Mouse (Mus musculus) forebrain, embryonic 14.5 days (tissue): ENCODE results near the gene Fam117a. TPM values are rescaled to one million over a fixed set of nuclear protein-coding genes. Genes with fewer than 3 reads are reported as not detected.

Experiments used
- ATAC-seq: fragments of 200-750 bp; cut with Nextera tagmentation; 2 replicates; pipeline ENCODE4 v1.8.0; 2017; ENCODE audit warnings: mild to moderate bottlenecking, moderate library complexity
- DNase-seq: peaks from one replicate; pipeline ENCODE4 v3.0.0-alpha.2; 2015; ENCODE audit warnings: low spot score
- H3K27ac ChIP-seq: fragments of 300-500 bp; sonication (generic); 2 replicates; pipeline ENCODE4 v1.5.1; 2014; ENCODE audit warnings: low read depth, mild to moderate bottlenecking, control low read depth, low read length, moderate library complexity
- H3K27me3 ChIP-seq: fragments of 300-500 bp; sonication (generic); replicated peaks from 2 replicates; pipeline ENCODE4 v1.6.1; 2014; ENCODE audit warnings: low read length, control low read depth, mixed read lengths; ENCODE audit not compliant: control insufficient read depth, insufficient read depth
- H3K36me3 ChIP-seq: fragments of 300-500 bp; sonication (generic); 2 replicates; pipeline ENCODE4 v1.6.1; 2014; ENCODE audit warnings: low read length, control low read depth; ENCODE audit not compliant: control insufficient read depth, insufficient read depth
- H3K4me1 ChIP-seq: fragments of 300-500 bp; sonication (generic); 2 replicates; pipeline ENCODE4 v1.6.1; 2014; ENCODE audit warnings: antibody characterized with exemption, low read length, control low read depth; ENCODE audit not compliant: control insufficient read depth, insufficient read depth
- H3K4me2 ChIP-seq: fragments of 300-500 bp; sonication (generic); 2 replicates; pipeline ENCODE4 v1.6.1; 2014; ENCODE audit warnings: mild to moderate bottlenecking, control low read depth, low read length
- H3K4me3 ChIP-seq: fragments of 300-500 bp; sonication (generic); 2 replicates; pipeline ENCODE4 v1.5.1; 2014; ENCODE audit warnings: low read depth, low read length, control low read depth
- H3K9ac ChIP-seq: fragments of 300-500 bp; sonication (generic); 2 replicates; pipeline ENCODE4 v1.6.1; 2014; ENCODE audit warnings: mild to moderate bottlenecking, low read length, control low read depth, moderate library complexity
- H3K9me3 ChIP-seq: fragments of 300-500 bp; sonication (generic); replicated peaks from 2 replicates; pipeline ENCODE4 v1.6.1; 2016; ENCODE audit warnings: low read length, control low read depth, mixed read lengths; ENCODE audit not compliant: control insufficient read depth
- WGBS: fragments of 180-500 bp; shearing (Covaris S2); extraction: QIAGEN DNeasy Blood & Tissue Kit; methylation state at CpG from one replicate; pipeline ENCODE4 v1.1.7; 2014; 5-methylcytosine and 5-hydroxymethylcytosine counted together
- polyA plus RNA-seq: library from polyadenylated mRNA; unstranded; fragments of >200 nt; fragmentation: Nextera tagmentation; extraction: Ambion mirVana; gene quantifications from 2 replicates; pipeline ENCODE4 v1.2.1, GENCODE M21; 2014

Fam117a gene
- polyA plus RNA-seq, 1 experiment from 2014 or later = 3.3 TPM

- ATAC-seq = no peak
- no peak overlapping the region for H3K27ac ChIP-seq
- no peak overlapping the region for H3K4me2 ChIP-seq
- H3K9ac ChIP-seq = no peak overlapping the region
- H3K4me1 ChIP-seq = peaks cover 4% of the 10 kb centered on the region; the same call in 1 of the 2 replicates
- no peaks in the 10 kb centered on the region for H3K9me3 ChIP-seq
- no peaks in the 10 kb centered on the region for H3K27me3 ChIP-seq
- DNase-seq = no peak
- 92% methylated on average over 9 of the region's 9 CpGs for WGBS
- H3K36me3 ChIP-seq = no peaks in the 10 kb centered on the region
- no peak overlapping the region for H3K4me3 ChIP-seq
These were observed 16.4 kb downstream of the Fam117a start for GRCm38 (mm10) chr11:95353226-95353625.

DNA sequence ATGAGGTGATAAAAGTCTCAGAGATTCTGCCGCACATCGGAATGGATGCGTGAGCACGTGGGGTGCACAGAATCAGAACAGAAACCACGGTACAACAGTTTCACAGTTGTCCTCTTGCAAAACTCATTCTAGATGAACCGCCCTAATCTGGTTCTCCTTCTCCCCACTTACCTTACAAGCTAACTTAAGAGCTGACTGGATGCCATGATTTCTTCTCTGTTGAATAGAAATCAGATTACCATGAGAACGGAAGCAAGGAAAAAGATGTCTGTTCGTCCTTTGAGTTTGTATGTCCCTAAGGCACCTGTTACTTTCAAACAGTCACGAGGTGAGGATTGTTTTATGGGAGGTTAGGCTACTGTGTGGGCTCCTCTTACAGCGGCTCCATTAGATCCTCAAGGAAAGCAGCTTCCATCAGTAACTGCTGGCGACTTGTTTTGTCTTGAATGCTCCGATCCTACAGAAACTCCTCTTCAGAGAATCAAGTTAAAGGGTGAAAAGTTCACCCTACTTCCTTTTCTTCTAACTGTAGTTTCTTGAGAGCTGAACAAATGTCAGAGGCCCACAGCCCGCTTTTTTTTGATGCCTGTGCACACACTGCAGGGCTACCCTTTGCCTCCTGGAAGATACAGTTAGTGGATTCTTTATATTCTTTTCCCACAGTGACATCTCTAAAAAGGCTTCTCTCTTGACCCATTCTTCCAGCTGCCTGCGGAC lies 17.6 kb downstream of the Fam117a start:
- no peak for ATAC-seq
- 94% methylated on average over 14 of the region's 14 CpGs for WGBS
- Histone ChIP-seq H3K4me1 (peaks cover 4% of the 10 kb centered on the region; the same call in 1 of the 2 replicates), H3K9me3 (no peaks in the 10 kb centered on the region), H3K9ac (no peak overlapping the region), H3K4me2 (no peak overlapping the region), H3K36me3 (no peaks in the 10 kb centered on the region), H3K27me3 (no peaks in the 10 kb centered on the region), H3K27ac (no peak overlapping the region), H3K4me3 (no peak overlapping the region)
- no peak for DNase-seq

- H3K27ac ChIP-seq = no peak overlapping the region
- H3K4me3 ChIP-seq = no peak overlapping the region
- no peak overlapping the region for H3K4me2 ChIP-seq
- 88% methylated on average over 12 of the region's 12 CpGs for WGBS
- no peaks in the 10 kb centered on the region for H3K9me3 ChIP-seq
- peaks cover 4% of the 10 kb centered on the region; the same call in 1 of the 2 replicates for H3K4me1 ChIP-seq
- H3K9ac ChIP-seq = no peak overlapping the region
- DNase-seq = no peak
- no peaks in the 10 kb centered on the region for H3K36me3 ChIP-seq
- ATAC-seq = no peak
- H3K27me3 ChIP-seq = no peaks in the 10 kb centered on the region
These were observed 18.3 kb downstream of the Fam117a start for GRCm38 (mm10) chr11:95354945-95355660.

DNA sequence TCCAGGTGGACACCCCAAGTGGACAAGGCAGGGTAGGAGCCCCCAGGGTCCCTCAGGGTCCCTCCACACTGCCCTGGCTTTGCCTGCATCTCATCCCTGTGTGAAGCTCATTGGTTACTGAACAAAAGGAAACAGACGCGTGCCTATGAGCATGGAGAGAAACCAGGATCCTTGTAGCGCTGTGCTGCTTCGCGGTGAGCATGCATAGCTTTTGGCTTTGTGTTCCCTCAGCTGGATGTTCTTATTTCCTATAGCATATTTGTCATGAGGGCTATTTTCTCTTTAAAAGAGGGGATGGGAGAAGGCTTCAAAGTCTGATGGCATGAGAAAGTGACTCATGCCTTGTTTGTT lies 18.8 kb downstream of the Fam117a start:
- no peak overlapping the region for H3K4me3 ChIP-seq
- ATAC-seq (no peak), DNase-seq (no peak)
- peaks cover 4% of the 10 kb centered on the region; the same call in 1 of the 2 replicates for H3K4me1 ChIP-seq
- no peaks in the 10 kb centered on the region for H3K36me3 ChIP-seq
- H3K27ac ChIP-seq = no peak overlapping the region
- no peaks in the 10 kb centered on the region for H3K9me3 ChIP-seq
- WGBS = 90% methylated on average over 5 of the region's 5 CpGs
- H3K9ac ChIP-seq = no peak overlapping the region
- no peak overlapping the region for H3K4me2 ChIP-seq
- H3K27me3 ChIP-seq = no peaks in the 10 kb centered on the region

GRCm38 (mm10) chr11:95356039-95356438 lies 19.2 kb downstream of the Fam117a start:
- H3K4me1 ChIP-seq = peaks cover 4% of the 10 kb centered on the region; the same call in 1 of the 2 replicates
- no peak overlapping the region for H3K4me3 ChIP-seq
- WGBS = 92% methylated on average over 7 of the region's 7 CpGs
- H3K9ac ChIP-seq = no peak overlapping the region
- H3K9me3 ChIP-seq = no peaks in the 10 kb centered on the region
- no peaks in the 10 kb centered on the region for H3K36me3 ChIP-seq
- H3K27ac ChIP-seq = no peak overlapping the region
- no peaks in the 10 kb centered on the region for H3K27me3 ChIP-seq
- H3K4me2 ChIP-seq = no peak overlapping the region
- DNase-seq (no peak), ATAC-seq (no peak)

DNA sequence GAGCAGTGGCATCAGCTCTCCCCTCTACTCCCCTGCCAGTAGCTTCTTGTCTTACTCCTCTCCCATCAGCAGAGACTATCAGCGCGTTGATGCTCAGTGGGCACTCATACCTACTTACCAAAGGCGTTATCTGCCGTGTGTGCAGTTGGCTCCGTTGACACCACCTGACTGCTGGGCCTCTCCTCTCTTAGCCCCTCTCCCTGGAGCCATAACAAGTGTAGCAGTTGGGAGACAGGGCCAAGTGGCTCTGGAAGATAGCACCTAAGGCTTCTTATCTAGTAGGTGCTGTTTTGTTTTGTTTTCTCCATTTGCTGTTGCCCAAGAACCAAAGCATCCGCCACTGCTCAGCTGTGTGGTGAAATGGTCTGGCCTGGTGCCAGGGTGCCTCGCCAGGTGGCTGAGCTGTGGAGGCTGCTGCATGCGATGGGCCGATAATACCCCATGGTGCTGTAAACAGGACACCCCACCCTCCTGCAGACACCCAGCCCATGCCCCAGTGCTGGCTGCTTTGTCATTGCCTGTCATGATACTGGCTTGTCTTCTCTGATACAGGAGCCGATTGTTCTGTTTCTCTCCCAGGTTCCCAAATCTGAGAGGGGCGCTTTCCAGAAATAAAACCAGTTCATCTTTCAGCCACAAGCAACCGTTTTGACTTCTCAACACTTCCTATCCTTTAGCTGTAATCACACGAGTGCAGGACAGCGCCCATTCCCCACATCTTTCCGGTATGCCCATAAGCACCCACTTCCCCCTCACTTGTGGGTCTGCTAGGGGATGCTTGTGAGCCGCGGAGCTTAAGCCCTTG lies 19.9 kb downstream of the Fam117a start:
- DNase-seq = peak; percentile 40
- peak; percentile 60; the same call in 1 of the 2 replicates for ATAC-seq
- no peaks in the 10 kb centered on the region for H3K27me3 ChIP-seq
- no peak overlapping the region for H3K4me3 ChIP-seq
- H3K27ac ChIP-seq = no peak overlapping the region
- H3K4me1 ChIP-seq = peaks cover 4% of the 10 kb centered on the region; the same call in 1 of the 2 replicates
- no peaks in the 10 kb centered on the region for H3K36me3 ChIP-seq
- WGBS = 73% methylated on average over 17 of the region's 17 CpGs
- H3K4me2 ChIP-seq = no peak overlapping the region
- H3K9me3 ChIP-seq = no peaks in the 10 kb centered on the region
- H3K9ac ChIP-seq = no peak overlapping the region; the same call in 1 of the 2 replicates

DNA sequence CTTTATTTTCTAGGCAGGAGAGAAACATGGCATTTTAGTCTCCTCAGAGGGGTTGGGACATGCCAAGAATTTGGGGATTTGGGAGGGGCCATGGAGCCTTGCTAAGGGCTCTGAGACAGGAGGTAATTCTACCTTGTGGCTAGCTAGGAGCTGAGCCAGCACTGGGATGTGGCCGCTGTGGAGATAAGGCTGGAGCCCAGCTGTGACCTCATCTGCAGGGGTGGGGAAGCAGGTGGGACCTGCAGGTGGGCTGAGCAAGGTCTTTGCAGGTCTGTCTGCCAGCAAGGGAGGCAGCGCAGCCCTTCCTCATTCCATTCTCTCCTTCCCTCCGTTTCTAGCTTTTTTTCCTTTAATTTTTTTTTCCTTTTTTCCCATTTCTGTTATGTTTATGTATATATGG lies 21.4 kb downstream of the Fam117a start:
- 72% methylated on average over 3 of the region's 3 CpGs for WGBS
- Histone ChIP-seq H3K36me3 (no peaks in the 10 kb centered on the region), H3K4me3 (no peak overlapping the region), H3K27me3 (no peaks in the 10 kb centered on the region), H3K9ac (no peak overlapping the region), H3K4me2 (no peak overlapping the region), H3K27ac (no peak overlapping the region), H3K4me1 (peaks cover 4% of the 10 kb centered on the region; the same call in 1 of the 2 replicates), H3K9me3 (no peaks in the 10 kb centered on the region)
- no peak for DNase-seq
- ATAC-seq = no peak

- ATAC-seq (no peak), DNase-seq (no peak)
- Histone ChIP-seq H3K4me2 (no peak overlapping the region), H3K9ac (no peak overlapping the region), H3K4me1 (no peaks in the 10 kb centered on the region), H3K4me3 (no peak overlapping the region), H3K27ac (no peak overlapping the region), H3K36me3 (no peaks in the 10 kb centered on the region), H3K9me3 (no peaks in the 10 kb centered on the region), H3K27me3 (no peaks in the 10 kb centered on the region)
- WGBS = 90% methylated on average over 5 of the region's 5 CpGs
These were observed 27.6 kb downstream of the Fam117a start for GRCm38 (mm10) chr11:95364388-95364787.
